Mouse (Mus musculus) embryonic facial prominence, embryonic 13.5 days (tissue): ENCODE data around the gene Olfr1121. TPM values are rescaled to one million over a fixed set of nuclear protein-coding genes. Genes with fewer than 3 reads are reported as not detected.
A peak's percentile ranks its signal among the peaks of the same experiment; 100 is the strongest.
"Not testable (repeated sequence)": the region's sequence is repeated elsewhere in the genome, so short reads cannot be mapped to it uniquely, and the experiment has no call there.

Source experiments
- ATAC-seq: fragments of 200-750 bp; cut with Nextera tagmentation; 2 replicates; pipeline ENCODE4 v1.8.0; 2017; ENCODE audit warnings: low read depth; ENCODE audit not compliant: insufficient number of reproducible peaks, insufficient read depth, low FRiP score, low TSS enrichment
- H3K27ac ChIP-seq: fragments of 300-500 bp; sonication (generic); 2 replicates; pipeline ENCODE4 v1.5.1; 2015; ENCODE audit warnings: moderate library complexity, mild to moderate bottlenecking, inconsistent platforms
- H3K27me3 ChIP-seq: fragments of 300-500 bp; sonication (generic); 2 replicates; pipeline ENCODE4 v1.6.1; 2015; ENCODE audit warnings: mild to moderate bottlenecking, inconsistent platforms
- H3K36me3 ChIP-seq: fragments of 300-500 bp; sonication (generic); 2 replicates; pipeline ENCODE4 v1.6.1; 2015; ENCODE audit warnings: mild to moderate bottlenecking, inconsistent platforms
- H3K4me1 ChIP-seq: fragments of 300-500 bp; sonication (generic); 2 replicates; pipeline ENCODE4 v1.6.1; 2015; ENCODE audit warnings: inconsistent platforms
- H3K4me2 ChIP-seq: fragments of 300-500 bp; sonication (generic); 2 replicates; pipeline ENCODE4 v1.6.1; 2015; ENCODE audit warnings: moderate library complexity, mild to moderate bottlenecking, inconsistent platforms
- H3K4me3 ChIP-seq: fragments of 300-500 bp; sonication (generic); 2 replicates; pipeline ENCODE4 v1.5.1; 2015; ENCODE audit warnings: mild to moderate bottlenecking, inconsistent platforms
- H3K9ac ChIP-seq: fragments of 300-500 bp; sonication (generic); 2 replicates; pipeline ENCODE4 v1.6.1; 2015; ENCODE audit warnings: mild to moderate bottlenecking, inconsistent platforms
- H3K9me3 ChIP-seq: fragments of 300-500 bp; sonication (generic); 2 replicates; pipeline ENCODE4 v1.6.1; 2016; ENCODE audit warnings: inconsistent platforms
- WGBS: fragments of 180-500 bp; shearing (Covaris S2); methylation state at CpG from one replicate; pipeline ENCODE4 v1.1.7; 2015; ENCODE audit warnings: mixed read lengths; 5-methylcytosine and 5-hydroxymethylcytosine counted together
- polyA plus RNA-seq: library from polyadenylated mRNA; unstranded; fragments of >200 nt; fragmentation: Nextera tagmentation; extraction: Ambion mirVana; gene quantifications from 2 replicates; pipeline ENCODE4 v1.2.1, GENCODE M21; 2015

Gene Olfr1121
- polyA plus RNA-seq = not detected in 2 replicates

DNA sequence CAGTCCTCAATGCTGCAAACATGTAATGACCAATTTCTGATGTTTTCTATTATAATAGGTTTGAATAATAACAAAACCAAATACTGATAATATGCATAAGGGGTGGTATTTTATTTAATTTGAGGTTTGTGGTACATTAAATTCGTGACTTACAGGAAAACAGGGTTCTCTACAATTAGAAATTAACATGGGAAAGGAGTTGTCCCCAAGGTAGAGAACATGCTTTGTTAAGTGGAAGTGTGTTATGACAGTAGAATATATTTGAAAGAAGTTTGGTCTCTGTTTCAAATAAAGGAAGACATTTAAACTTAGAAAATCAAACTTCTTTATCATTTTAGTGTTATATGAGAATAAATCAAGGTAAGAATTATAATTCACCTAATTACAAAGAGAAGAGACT is at the start of gene Olfr1121:
Gene Olfr1121, plus strand, starts transcription at position 301 of the 400 bp plus-strand sequence.
- 39% methylated on average over 1 of the region's 1 CpGs for WGBS
- no peaks in the 10 kb centered on the region for H3K36me3 ChIP-seq
- H3K4me3 ChIP-seq = no peak within 1 kb of the TSS
- H3K4me2 ChIP-seq = no peak within 1 kb of the TSS
- no peaks in the 10 kb centered on the region for H3K9me3 ChIP-seq
- no peak for ATAC-seq
- no peak within 1 kb of the TSS for H3K9ac ChIP-seq
- no peaks in the 10 kb centered on the region for H3K4me1 ChIP-seq
- H3K27ac ChIP-seq = no peak within 1 kb of the TSS
- H3K27me3 ChIP-seq = no peaks in the 10 kb centered on the region

DNA sequence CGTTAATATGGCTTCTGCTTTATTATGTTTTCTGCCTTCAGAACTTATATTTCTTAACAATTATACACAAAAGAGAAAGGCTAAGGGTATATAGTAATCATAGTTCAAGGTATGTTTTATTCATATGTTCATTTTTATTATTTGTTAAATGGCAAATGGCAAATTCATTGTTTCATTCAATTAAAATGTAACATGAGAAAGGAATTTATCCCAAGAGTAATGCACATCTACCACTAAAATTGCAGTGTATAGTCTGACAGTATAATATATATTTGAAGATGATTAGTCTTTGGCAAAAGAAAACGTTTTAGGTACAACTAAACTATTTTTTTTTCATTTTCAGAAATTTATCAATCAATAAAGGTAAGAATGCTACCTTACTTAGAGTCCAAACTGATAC is 15.2 kb upstream of the Olfr1121 start, which contains the start of gene Olfr1120:
Gene Olfr1120, plus strand, starts transcription at position 301 of the 400 bp plus-strand sequence.
- no peak within 1 kb of the TSS for H3K27ac ChIP-seq
- ATAC-seq = no peak
- H3K4me2 ChIP-seq = no peak within 1 kb of the TSS
- no peaks in the 10 kb centered on the region for H3K4me1 ChIP-seq
- H3K36me3 ChIP-seq = no peaks in the 10 kb centered on the region
- no peak within 1 kb of the TSS for H3K4me3 ChIP-seq
- WGBS = 62% methylated on average over 2 of the region's 2 CpGs
- no peaks in the 10 kb centered on the region for H3K27me3 ChIP-seq
- no peaks in the 10 kb centered on the region for H3K9me3 ChIP-seq
- no peak within 1 kb of the TSS for H3K9ac ChIP-seq

DNA sequence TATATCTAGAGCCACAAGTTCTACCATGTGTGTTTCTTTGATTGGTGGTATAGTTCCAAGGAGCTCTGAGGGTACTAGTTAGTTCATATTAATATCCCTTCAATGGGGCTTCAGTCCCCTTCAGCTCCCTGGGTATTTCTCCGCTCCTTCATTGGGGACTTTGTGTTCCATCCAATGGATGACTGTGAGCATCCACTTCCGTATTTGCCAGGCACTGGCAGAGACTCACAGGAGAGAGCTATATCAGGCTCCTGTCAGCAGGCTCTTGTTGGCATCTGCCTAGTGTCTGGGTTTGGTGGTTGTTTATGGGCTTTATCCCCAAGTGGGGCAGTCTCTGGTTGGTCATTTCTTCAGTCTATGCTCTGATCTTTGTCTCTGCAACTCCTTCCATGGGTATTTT is 9.6 kb upstream of the Olfr1121 start:
- 92% methylated on average over 2 of the region's 2 CpGs for WGBS
- H3K27ac ChIP-seq, H3K27me3 ChIP-seq, H3K9me3 ChIP-seq, H3K4me1 ChIP-seq, ATAC-seq, H3K4me2 ChIP-seq, H3K4me3 ChIP-seq, H3K9ac ChIP-seq, H3K36me3 ChIP-seq: not testable (repeated sequence)

DNA sequence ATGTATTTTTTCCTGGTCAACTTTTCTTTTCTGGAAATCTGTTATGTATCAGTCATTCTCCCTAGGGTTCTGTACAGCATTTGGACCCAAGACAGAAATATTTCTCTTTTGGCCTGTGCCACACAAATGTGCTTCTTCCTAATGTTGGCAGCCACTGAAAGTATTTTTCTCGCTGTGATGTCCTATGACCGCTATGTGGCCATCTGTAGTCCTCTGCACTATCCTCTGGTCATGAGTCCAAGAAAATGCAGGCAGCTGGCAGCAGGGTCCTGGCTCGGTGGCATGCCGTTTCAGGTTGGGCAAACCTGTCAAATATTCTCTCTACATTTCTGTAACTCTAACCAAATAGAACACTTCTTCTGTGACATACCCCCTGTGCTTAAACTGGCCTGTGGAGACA is 2.0 kb downstream of the Olfr1121 start:
- 88% methylated on average over 4 of the region's 4 CpGs for WGBS
- Histone ChIP-seq H3K36me3 (no peaks in the 10 kb centered on the region), H3K9ac (no peak overlapping the region), H3K4me1 (no peaks in the 10 kb centered on the region), H3K9me3 (no peaks in the 10 kb centered on the region), H3K4me3 (no peak overlapping the region), H3K4me2 (no peak overlapping the region), H3K27ac (no peak overlapping the region), H3K27me3 (no peaks in the 10 kb centered on the region)
- no peak for ATAC-seq

DNA sequence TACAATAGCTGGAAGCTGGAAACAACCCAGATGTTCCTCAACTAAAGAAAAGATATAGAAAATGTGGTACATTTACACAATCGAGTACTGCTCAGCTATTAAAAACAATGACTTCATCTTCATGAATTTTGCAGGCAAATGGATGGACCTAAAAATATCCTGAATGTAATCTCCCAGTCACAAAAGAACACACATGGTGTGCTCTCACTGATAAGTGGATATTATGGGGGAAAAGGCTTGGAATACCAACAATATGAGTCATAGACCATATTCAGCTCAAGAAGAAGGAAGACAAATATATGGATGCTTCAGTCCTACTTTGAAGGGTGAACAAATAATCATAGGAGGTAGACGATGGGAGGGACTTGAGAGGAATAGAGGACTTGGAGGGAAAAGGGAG is 14.2 kb downstream of the Olfr1121 start:
- no peak for ATAC-seq
- no peak overlapping the region for H3K27ac ChIP-seq
- H3K36me3 ChIP-seq = no peaks in the 10 kb centered on the region
- no peaks in the 10 kb centered on the region for H3K4me1 ChIP-seq
- no peak overlapping the region for H3K4me3 ChIP-seq
- no peak overlapping the region for H3K9ac ChIP-seq
- no peak overlapping the region for H3K4me2 ChIP-seq
- no peaks in the 10 kb centered on the region for H3K9me3 ChIP-seq
- 86% methylated on average over 2 of the region's 2 CpGs for WGBS
- no peaks in the 10 kb centered on the region for H3K27me3 ChIP-seq

DNA sequence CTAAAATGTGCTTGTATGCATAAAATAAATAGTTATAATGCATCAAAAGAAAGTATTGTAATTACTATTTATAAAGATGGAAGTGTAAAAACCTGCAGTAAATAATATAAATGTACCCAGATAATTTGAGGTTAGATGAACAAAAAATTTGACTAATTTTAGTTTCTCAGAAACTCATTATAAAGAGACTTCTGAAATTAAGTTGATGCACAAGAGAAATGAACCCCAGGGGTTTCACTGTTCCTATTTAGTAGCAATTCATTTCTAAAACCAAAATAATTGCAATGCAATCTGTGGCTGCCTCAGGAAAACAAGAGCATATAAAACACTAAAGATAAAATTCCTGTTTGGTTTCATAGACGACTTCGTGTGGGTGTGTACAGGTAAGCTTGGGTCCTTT is 15.9 kb downstream of the Olfr1121 start, which contains the start of gene Olfr1122:
Gene Olfr1122, plus strand, starts transcription at position 301 of the 400 bp plus-strand sequence.
- Histone ChIP-seq H3K9me3 (no peaks in the 10 kb centered on the region), H3K4me2 (no peak within 1 kb of the TSS), H3K27ac (no peak within 1 kb of the TSS), H3K4me1 (no peaks in the 10 kb centered on the region), H3K9ac (no peak within 1 kb of the TSS), H3K27me3 (no peaks in the 10 kb centered on the region), H3K36me3 (no peaks in the 10 kb centered on the region), H3K4me3 (no peak within 1 kb of the TSS)
- no peak for ATAC-seq
- whole genome bisulfite sequencing = 79% methylated on average over 2 of the region's 2 CpGs

DNA sequence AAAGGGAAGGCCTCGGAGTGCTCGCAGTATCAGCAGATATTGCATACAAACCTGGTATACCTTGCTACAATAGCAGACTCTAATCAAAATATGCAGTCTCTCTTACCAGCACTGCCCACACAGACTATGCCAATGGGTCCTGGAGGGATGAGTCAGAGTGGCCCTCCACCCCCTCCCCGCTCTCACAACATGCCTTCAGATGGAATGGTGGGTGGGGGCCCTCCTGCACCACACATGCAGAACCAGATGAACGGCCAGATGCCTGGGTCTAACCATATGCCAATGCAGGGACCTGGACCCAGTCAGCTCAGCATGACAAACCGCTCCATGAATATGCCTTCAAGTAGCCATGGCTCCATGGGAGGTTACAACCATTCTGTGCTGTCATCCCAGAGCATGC is 23.9 kb downstream of the Olfr1121 start:
- 86% methylated on average over 5 of the region's 5 CpGs for WGBS

DNA sequence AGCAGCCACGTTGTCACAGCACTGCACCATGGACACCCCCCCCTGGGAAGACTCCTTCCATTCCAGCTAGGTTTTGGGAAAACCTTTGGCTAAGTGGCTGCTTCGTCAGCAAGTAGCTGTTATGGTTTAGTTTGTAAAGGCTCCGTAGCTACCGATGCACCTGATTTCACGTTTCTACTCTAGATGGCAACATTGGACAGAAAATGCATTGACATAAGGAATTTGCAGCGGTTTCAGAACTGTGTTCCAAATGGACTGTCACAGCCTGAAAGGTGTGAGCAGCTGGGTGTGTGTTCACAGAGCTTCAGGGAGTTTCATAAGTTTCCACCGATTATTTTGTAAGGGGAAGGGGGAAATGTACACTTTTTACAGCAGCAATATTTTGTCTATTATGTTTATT is 25.0 kb downstream of the Olfr1121 start:
- ATAC-seq, H3K36me3 ChIP-seq, H3K4me2 ChIP-seq, H3K27me3 ChIP-seq, H3K27ac ChIP-seq, H3K9ac ChIP-seq, H3K9me3 ChIP-seq, H3K4me1 ChIP-seq, H3K4me3 ChIP-seq: not testable (repeated sequence)
- WGBS = 82% methylated on average over 7 of the region's 7 CpGs

More for the DNA sequence above, 23.9 kb downstream of the Olfr1121 start:
- ATAC-seq = peak; percentile 78; the same call in 1 of the 2 replicates
- not testable (repeated sequence) for H3K36me3 ChIP-seq, H3K9ac ChIP-seq, H3K27ac ChIP-seq, H3K4me2 ChIP-seq, H3K9me3 ChIP-seq, H3K27me3 ChIP-seq, H3K4me3 ChIP-seq, H3K4me1 ChIP-seq

DNA sequence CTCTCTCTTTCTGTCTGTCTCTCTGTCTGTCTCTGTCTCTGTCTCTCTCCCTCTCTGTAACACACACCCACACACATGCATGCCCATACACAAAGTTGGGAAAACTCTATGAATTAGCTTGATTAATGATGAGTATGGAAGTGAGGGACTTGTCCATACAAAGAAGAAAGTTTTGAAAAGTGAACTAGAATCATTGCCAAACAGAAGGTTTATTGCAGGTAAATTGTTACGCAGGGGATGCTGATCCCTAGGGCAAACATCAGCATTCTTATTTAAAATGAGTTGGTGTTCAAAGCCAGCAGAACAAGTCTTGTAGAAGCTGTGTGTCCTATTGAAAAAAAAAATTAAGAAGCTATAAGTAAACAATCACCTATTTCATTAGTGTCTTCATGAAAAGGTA is 46.6 kb downstream of the Olfr1121 start, which contains the start of gene Olfr1123:
Gene Olfr1123, plus strand, starts transcription at position 301 of the 400 bp plus-strand sequence.
- no peak within 1 kb of the TSS for H3K27ac ChIP-seq
- H3K4me1 ChIP-seq = no peaks in the 10 kb centered on the region
- no peak within 1 kb of the TSS for H3K4me2 ChIP-seq
- no peak within 1 kb of the TSS for H3K4me3 ChIP-seq
- ATAC-seq = no peak
- no peaks in the 10 kb centered on the region for H3K27me3 ChIP-seq
- WGBS = 90% methylated on average over 1 of the region's 1 CpGs
- H3K9me3 ChIP-seq = no peaks in the 10 kb centered on the region
- no peak within 1 kb of the TSS for H3K9ac ChIP-seq
- H3K36me3 ChIP-seq = no peaks in the 10 kb centered on the region

Other genes with a start within 250 kb of the Olfr1121 start
- 0.08 TPM in 1 of 2 replicates, not detected in the other for gene Olfr1110, start 229.6 kb upstream of the Olfr1121 start, polyA plus RNA-seq
- not detected in 2 replicates for gene Olfr1111, start 217.3 kb upstream of the Olfr1121 start, polyA plus RNA-seq
- not detected in 2 replicates for gene Olfr1112, start 182.1 kb upstream of the Olfr1121 start, polyA plus RNA-seq
- not detected in 2 replicates for gene Olfr1113, start 160.9 kb upstream of the Olfr1121 start, polyA plus RNA-seq
- gene Olfr1115, start 121.9 kb upstream of the Olfr1121 start, polyA plus RNA-seq = not detected in 2 replicates
- gene Olfr1116, start 102.4 kb upstream of the Olfr1121 start, polyA plus RNA-seq = not detected in 2 replicates
- not detected in 2 replicates for gene Olfr1118, start 62.3 kb upstream of the Olfr1121 start, polyA plus RNA-seq
- not detected in 2 replicates for gene Olfr1120, start 15.1 kb upstream of the Olfr1121 start, polyA plus RNA-seq
- not detected in 2 replicates for gene Olfr1122, start 16.0 kb downstream of the Olfr1121 start, polyA plus RNA-seq
- gene Olfr1123, start 46.7 kb downstream of the Olfr1121 start, polyA plus RNA-seq = not detected in 2 replicates
- gene Olfr1124, start 60.4 kb downstream of the Olfr1121 start, polyA plus RNA-seq = 0.14 TPM in 1 of 2 replicates, not detected in the other
- gene Olfr1126, start 84.1 kb downstream of the Olfr1121 start, polyA plus RNA-seq = not detected in 2 replicates
- not detected in 2 replicates for gene Pramel7, start 127.2 kb downstream of the Olfr1121 start, polyA plus RNA-seq
- gene Pramel6, start 136.7 kb downstream of the Olfr1121 start, polyA plus RNA-seq = not detected in 2 replicates
- gene Olfr153, start 161.9 kb downstream of the Olfr1121 start, polyA plus RNA-seq = not detected in 2 replicates
- gene Olfr1128, start 175.6 kb downstream of the Olfr1121 start, polyA plus RNA-seq = not detected in 2 replicates
- gene Olfr1129, start 204.0 kb downstream of the Olfr1121 start, polyA plus RNA-seq = not detected in 2 replicates
- gene Olfr1130, start 236.3 kb downstream of the Olfr1121 start, polyA plus RNA-seq = not detected in 2 replicates